Mouse (Mus musculus) small intestine, adult 2 months (tissue): ENCODE data around the gene Supt5.

Experiments used
- CTCF ChIP-seq: fragments of 200-500 bp; IDR thresholded peaks from 2 replicates; pipeline ENCODE4 v1.5.1; 2012; ENCODE audit warnings: low read depth, mild to moderate bottlenecking, control low read depth, inconsistent platforms, low read length, moderate library complexity, mixed read lengths; ENCODE audit not compliant: insufficient replicate concordance, insufficient read length; ENCODE audit errors: extremely low read depth
- POLR2A ChIP-seq: fragments of 200-500 bp; IDR thresholded peaks from 2 replicates; pipeline ENCODE4 v1.6.1; 2012; ENCODE audit warnings: low read depth, mild to moderate bottlenecking, control low read depth, inconsistent platforms, low read length, moderate library complexity

- TF ChIP-seq POLR2A (no peak), CTCF (no peak)
These were observed 12.1 kb downstream of the Supt5 start for GRCm38 (mm10) chr7:28326457-28326856.
